Mouse (Mus musculus) layer of hippocampus, adult 6 months (tissue): ENCODE measurements around the gene Prame. TPM values are rescaled to one million over a fixed set of nuclear protein-coding genes. Genes with fewer than 3 reads are reported as not detected.

Experiments used
- long read RNA-seq, 2 experiments: library from polyadenylated mRNA; unstranded; transcript quantifications; one replicate each; pipeline ENCODE4 v2.0.0; 2019 to 2020
- polyA plus RNA-seq: library from polyadenylated mRNA; unstranded; fragments of <200 nt; fragmentation: Nextera tagmentation; gene quantifications from 2 replicates; pipeline ENCODE4 v1.2.3, GENCODE M21; 2021

Gene Prame
- not detected in 2 replicates for polyA plus RNA-seq
- long read RNA-seq, experiment 1: 0 reads
- long read RNA-seq, experiment 2: 0 reads

GRCm38 (mm10) chrX:135627605-135628004 is at the start of gene Prame:
Gene Prame (minus strand): TSS chrX:135627705.

GRCm38 (mm10) chrX:135598677-135599076 is 28.8 kb downstream of the Prame start, which contains the start of gene Nxf7:
Gene Nxf7 (minus strand): TSS chrX:135598777.

Other genes with a start within 250 kb of the Prame start
- not detected in 2 replicates for gene Gm7903, start 193.9 kb downstream of the Prame start, polyA plus RNA-seq
- gene AV320801, start 133.1 kb downstream of the Prame start, polyA plus RNA-seq: not detected in 2 replicates
- gene Nxf7, start 28.9 kb downstream of the Prame start, polyA plus RNA-seq: not detected in 2 replicates
- not detected in 2 replicates for gene Tcp11x2, start 66.1 kb upstream of the Prame start, polyA plus RNA-seq
- gene Tmsb15a, start 97.6 kb upstream of the Prame start, polyA plus RNA-seq: not detected in 2 replicates
- gene Armcx5, start 115.0 kb upstream of the Prame start, polyA plus RNA-seq: 15.8 and 19.0 TPM in 2 replicates
- 57.1 and 66.4 TPM in 2 replicates for gene Gprasp1, start 115.0 kb upstream of the Prame start, polyA plus RNA-seq
- gene Bhlhb9, start 169.9 kb upstream of the Prame start, polyA plus RNA-seq: 36.4 and 36.9 TPM in 2 replicates
- gene Gprasp2, start 211.3 kb upstream of the Prame start, polyA plus RNA-seq: 45.4 and 55.5 TPM in 2 replicates